Mouse (Mus musculus) limb, embryonic 14.5 days (tissue): Measurements from ENCODE around the gene Adat3. TPM values are rescaled to one million over a fixed set of nuclear protein-coding genes. Genes with fewer than 3 reads are reported as not detected.

Source experiments
- ATAC-seq: fragments of 200-750 bp; cut with Nextera tagmentation; 2 replicates; pipeline ENCODE4 v1.8.0; 2017; ENCODE audit warnings: low read depth, moderate number of reproducible peaks, moderate TSS enrichment; ENCODE audit not compliant: low FRiP score
- DNase-seq: peaks from one replicate; pipeline ENCODE4 v3.0.0-alpha.2; 2015; ENCODE audit warnings: low spot score
- H3K27ac ChIP-seq: fragments of 300-500 bp; sonication (generic); replicated peaks from 2 replicates; pipeline ENCODE4 v1.5.1; 2014; ENCODE audit warnings: low read depth, mild to moderate bottlenecking, low read length, moderate library complexity, mixed read lengths
- H3K27me3 ChIP-seq: fragments of 300-500 bp; sonication (generic); 2 replicates; pipeline ENCODE4 v1.6.1; 2014; ENCODE audit warnings: low read length, mixed read lengths; ENCODE audit not compliant: control insufficient read depth, insufficient read depth
- H3K36me3 ChIP-seq: fragments of 300-500 bp; sonication (generic); 2 replicates; pipeline ENCODE4 v1.6.1; 2014; ENCODE audit warnings: mild to moderate bottlenecking, low read length, moderate library complexity, mixed read lengths; ENCODE audit not compliant: control insufficient read depth, insufficient read depth
- H3K4me1 ChIP-seq: fragments of 300-500 bp; sonication (generic); 2 replicates; pipeline ENCODE4 v1.6.1; 2014; ENCODE audit warnings: antibody characterized with exemption, low read length, mixed read lengths; ENCODE audit not compliant: control insufficient read depth, insufficient read depth
- H3K4me2 ChIP-seq: fragments of 300-500 bp; sonication (generic); replicated peaks from 2 replicates; pipeline ENCODE4 v1.6.1; 2014; ENCODE audit warnings: low read depth, mild to moderate bottlenecking, low read length, moderate library complexity; ENCODE audit not compliant: severe bottlenecking
- H3K4me3 ChIP-seq: fragments of 300-500 bp; sonication (generic); replicated peaks from 2 replicates; pipeline ENCODE4 v1.5.1; 2014; ENCODE audit warnings: low read length
- H3K9ac ChIP-seq: fragments of 300-500 bp; sonication (generic); 2 replicates; pipeline ENCODE4 v1.6.1; 2014; ENCODE audit warnings: mild to moderate bottlenecking, low read depth, low read length, moderate library complexity; ENCODE audit not compliant: severe bottlenecking
- H3K9me3 ChIP-seq: fragments of 300-500 bp; sonication (generic); 2 replicates; pipeline ENCODE4 v1.6.1; 2016; ENCODE audit warnings: low read length; ENCODE audit not compliant: control insufficient read depth
- POLR2A ChIP-seq: fragments of 200-500 bp; IDR thresholded peaks from 2 replicates; pipeline ENCODE4 v1.8.0; 2012; ENCODE audit warnings: inconsistent platforms, mild to moderate bottlenecking, moderate library complexity, borderline replicate concordance; ENCODE audit not compliant: insufficient read depth, insufficient read length; ENCODE audit errors: extremely low read depth
- WGBS: fragments of 180-500 bp; shearing (Covaris S2); extraction: QIAGEN DNeasy Blood & Tissue Kit; methylation state at CpG from one replicate; pipeline ENCODE4 v1.1.7; 2014; 5-methylcytosine and 5-hydroxymethylcytosine counted together
- polyA plus RNA-seq, 2 experiments: library from polyadenylated mRNA; depleted of rRNA in 1 of 2; stranded (reverse) in 1 of 2; unstranded in 1 of 2; fragments of >200 nt; fragmentation: Nextera tagmentation in 1 of 2; extraction: Ambion mirVana in 1 of 2; gene quantifications; 2 replicates each; pipeline versions ENCODE4 v1.2.1 to v1.2.3; 2012 to 2014

Gene Adat3
- polyA plus RNA-seq (2012; rRNA removed) (16.8 and 29.2 TPM in 2 replicates), polyA plus RNA-seq (2014; fragmentation: Nextera tagmentation; extraction: Ambion mirVana) (5.6 and 6.4 TPM in 2 replicates)

DNA sequence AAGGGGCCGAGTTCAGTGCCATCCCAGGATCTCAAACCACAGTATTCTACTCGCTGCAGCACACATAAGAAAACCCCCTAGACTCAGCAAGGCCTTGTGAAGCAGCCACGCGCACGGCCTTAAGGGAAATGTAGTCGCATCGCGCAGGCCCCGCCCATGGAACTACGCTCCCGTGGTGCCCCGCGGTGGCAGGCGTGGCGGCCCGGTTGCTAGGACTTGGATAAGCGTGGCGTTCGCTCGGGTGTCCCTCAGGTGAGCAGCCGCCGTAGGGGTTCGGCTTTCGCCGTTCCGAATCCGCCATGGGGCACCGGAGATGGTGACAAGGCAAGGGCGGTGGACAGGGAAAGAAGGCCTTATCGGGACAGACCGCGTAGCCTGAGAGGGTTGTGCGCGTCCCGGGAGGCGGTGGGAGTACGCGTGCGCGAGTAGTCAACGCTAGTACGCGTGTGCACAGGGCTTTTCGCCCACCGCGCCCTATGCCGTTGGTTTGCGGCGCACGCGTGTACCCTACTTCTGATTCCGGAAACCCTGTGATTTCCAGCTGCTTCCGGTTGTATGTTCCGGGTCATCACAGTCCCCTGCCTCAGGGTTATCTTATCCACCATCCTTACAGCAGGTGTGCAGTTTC lies at the start of gene Adat3, which contains the start of gene Scamp4:
TSS of gene Adat3 (plus strand) at position 183 of the 628 bp plus-strand sequence.
TSS of gene Scamp4 (plus strand) at position 175 of the 628 bp plus-strand sequence.
- Histone ChIP-seq H3K4me1 (peaks cover 11% of the 10 kb centered on the region), H3K27me3 (no peaks in the 10 kb centered on the region), H3K27ac (peak within 1 kb of the TSS; percentile 67), H3K4me2 (peak within 1 kb of the TSS; percentile 87), H3K36me3 (peaks cover 20% of the 10 kb centered on the region), H3K9me3 (no peaks in the 10 kb centered on the region), H3K4me3 (peak within 1 kb of the TSS; percentile 65), H3K9ac (peak within 1 kb of the TSS; percentile 59)
- DNase-seq (peak; percentile 96), ATAC-seq (peak; percentile 97)
- WGBS: under 1% methylated on average over 48 of the region's 54 CpGs
- peak; percentile 84; the same call in 1 of the 2 replicates for TF ChIP-seq POLR2A

DNA sequence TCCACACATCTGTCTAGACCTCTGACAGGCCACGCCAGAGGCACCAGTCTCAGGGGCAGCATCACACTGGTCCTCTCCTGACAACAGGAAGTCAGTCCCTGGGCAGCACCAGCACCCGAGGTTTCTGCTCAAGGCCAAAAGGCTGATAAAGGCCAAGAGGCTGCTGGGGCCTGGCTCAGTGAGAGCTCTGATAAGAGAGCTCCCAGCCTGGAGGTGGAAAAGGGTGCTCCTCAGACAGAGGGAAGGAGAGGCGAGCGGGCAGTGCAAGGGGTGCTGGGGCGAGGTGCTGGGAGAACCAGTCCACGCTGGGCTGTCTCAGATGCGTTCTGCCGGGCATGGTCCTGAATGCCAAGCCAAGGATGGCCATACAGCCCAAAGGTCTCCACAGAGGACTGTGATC lies 49.1 kb upstream of the Adat3 start:
- no peak for TF ChIP-seq POLR2A
- Histone ChIP-seq H3K4me1 (no peaks in the 10 kb centered on the region), H3K27me3 (no peaks in the 10 kb centered on the region), H3K4me2 (no peak overlapping the region), H3K9me3 (no peaks in the 10 kb centered on the region), H3K36me3 (peaks cover 23% of the 10 kb centered on the region), H3K4me3 (no peak overlapping the region), H3K27ac (no peak overlapping the region), H3K9ac (no peak overlapping the region)
- DNase-seq: no peak
- WGBS: 91% methylated on average over 8 of the region's 8 CpGs
- no peak for ATAC-seq

DNA sequence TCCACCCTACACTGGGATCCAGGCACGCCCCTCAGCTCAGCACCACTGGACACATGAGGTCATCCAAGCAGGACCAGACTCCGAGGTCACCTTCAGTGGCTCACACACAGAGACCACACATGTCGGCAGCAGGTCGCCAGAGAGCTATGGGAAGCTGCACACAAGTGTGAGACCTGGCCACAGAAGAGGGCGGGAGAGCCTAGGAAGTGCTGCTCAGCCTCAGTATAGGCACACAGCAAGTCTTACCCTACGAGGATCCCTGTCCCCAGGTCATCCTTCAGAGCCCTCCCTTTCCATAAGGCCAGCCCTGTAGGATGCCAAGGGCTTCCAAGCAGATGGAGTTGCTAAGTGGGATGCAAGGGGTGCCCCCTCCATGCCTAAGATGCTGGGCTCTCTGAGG lies 48.7 kb upstream of the Adat3 start:
- Histone ChIP-seq H3K9me3 (no peaks in the 10 kb centered on the region), H3K4me3 (no peak overlapping the region), H3K9ac (no peak overlapping the region), H3K27ac (no peak overlapping the region), H3K4me1 (no peaks in the 10 kb centered on the region), H3K4me2 (no peak overlapping the region), H3K27me3 (no peaks in the 10 kb centered on the region), H3K36me3 (peaks cover 19% of the 10 kb centered on the region)
- DNase-seq: no peak
- ATAC-seq: no peak
- WGBS: 85% methylated on average over 6 of the region's 6 CpGs
- TF ChIP-seq POLR2A: no peak

DNA sequence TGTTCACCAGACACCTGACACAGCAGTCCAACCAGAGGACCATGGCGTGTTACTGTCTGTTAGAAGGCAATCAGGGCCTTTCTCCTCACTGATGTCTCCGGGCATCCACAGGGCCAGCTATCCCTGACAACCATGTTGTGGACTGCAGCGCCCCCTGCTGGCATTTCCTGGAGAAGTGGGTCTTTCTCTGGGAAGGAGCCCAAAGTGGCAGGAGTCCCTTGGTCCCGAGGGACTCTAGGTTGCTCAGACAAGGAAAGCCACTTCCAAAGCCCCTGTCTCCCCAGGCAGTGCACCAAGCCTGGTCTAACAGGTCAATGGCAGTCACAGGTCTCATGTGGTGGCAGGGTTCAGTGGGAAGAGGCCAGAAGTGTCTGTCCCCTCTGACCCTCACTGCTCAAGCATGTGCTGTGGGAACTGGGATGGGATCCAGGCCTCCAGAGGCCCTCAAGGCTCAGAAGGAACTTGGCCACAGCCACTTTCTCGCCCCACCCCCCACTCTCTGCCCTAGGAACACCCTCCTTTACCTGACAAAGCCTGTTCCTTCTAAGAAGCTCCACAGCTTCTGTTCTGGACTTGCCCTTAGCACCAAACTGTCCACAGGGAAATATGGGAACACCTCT lies 45.2 kb upstream of the Adat3 start:
- Histone ChIP-seq H3K36me3 (no peaks in the 10 kb centered on the region), H3K9ac (peak overlapping the region; percentile 22; the same call in 1 of the 2 replicates), H3K9me3 (no peaks in the 10 kb centered on the region), H3K27me3 (no peaks in the 10 kb centered on the region), H3K4me2 (no peak overlapping the region), H3K4me1 (peaks cover 15% of the 10 kb centered on the region), H3K4me3 (no peak overlapping the region), H3K27ac (no peak overlapping the region)
- TF ChIP-seq POLR2A: no peak
- DNase-seq (peak; percentile 51), ATAC-seq (no peak)
- 32% methylated on average over 5 of the region's 5 CpGs for WGBS

DNA sequence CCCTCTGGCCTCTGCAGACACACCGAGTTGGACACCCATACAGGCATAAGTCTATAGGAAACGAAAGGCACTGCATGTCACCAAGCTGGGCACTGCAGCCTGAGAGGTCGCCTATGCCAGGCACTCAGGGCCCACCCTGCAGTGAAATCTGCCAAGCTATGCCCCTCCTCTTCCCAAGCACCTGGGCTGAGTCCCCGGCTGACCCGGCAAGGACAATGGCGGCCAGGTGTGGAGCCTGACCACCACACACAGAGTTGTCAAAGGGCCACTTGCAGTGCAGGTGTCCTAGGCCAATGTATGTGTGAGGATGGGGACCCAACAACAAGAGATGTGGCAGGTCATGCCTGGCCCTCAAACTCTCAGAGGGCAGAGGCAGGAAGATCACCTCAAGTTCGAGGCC lies 43.2 kb upstream of the Adat3 start:
- ATAC-seq (no peak), DNase-seq (no peak)
- no peak for TF ChIP-seq POLR2A
- H3K4me2 ChIP-seq: no peak overlapping the region
- H3K4me1 ChIP-seq: peaks cover 17% of the 10 kb centered on the region
- no peaks in the 10 kb centered on the region for H3K9me3 ChIP-seq
- no peak overlapping the region for H3K27ac ChIP-seq
- H3K36me3 ChIP-seq: no peaks in the 10 kb centered on the region
- H3K27me3 ChIP-seq: no peaks in the 10 kb centered on the region
- no peak overlapping the region for H3K4me3 ChIP-seq
- 90% methylated on average over 7 of the region's 7 CpGs for WGBS
- no peak overlapping the region for H3K9ac ChIP-seq
